Mouse (Mus musculus) heart, postnatal 14 days (tissue): ENCODE data around the gene Usp29. TPM values are rescaled to one million over a fixed set of nuclear protein-coding genes. Genes with fewer than 3 reads are reported as not detected.

Experiments
- DNase-seq, 2 experiments: peaks; one replicate each; pipeline ENCODE4 v3.0.0; 2021 to 2022
- intact Hi-C: fragments of 180-260 bp; cut with DNase I; formaldehyde crosslinking; loops from one replicate; pipeline ENCODE4 v1.15.1; 2025
- total RNA-seq, 2 experiments: library from RNA; stranded (reverse); gene quantifications; 2 replicates each; pipeline ENCODE4 v1.2.3; 2021

The Usp29 gene
- total RNA-seq, 2 experiments from 2014 or later, result 0.22 to 0.57 TPM

DNA sequence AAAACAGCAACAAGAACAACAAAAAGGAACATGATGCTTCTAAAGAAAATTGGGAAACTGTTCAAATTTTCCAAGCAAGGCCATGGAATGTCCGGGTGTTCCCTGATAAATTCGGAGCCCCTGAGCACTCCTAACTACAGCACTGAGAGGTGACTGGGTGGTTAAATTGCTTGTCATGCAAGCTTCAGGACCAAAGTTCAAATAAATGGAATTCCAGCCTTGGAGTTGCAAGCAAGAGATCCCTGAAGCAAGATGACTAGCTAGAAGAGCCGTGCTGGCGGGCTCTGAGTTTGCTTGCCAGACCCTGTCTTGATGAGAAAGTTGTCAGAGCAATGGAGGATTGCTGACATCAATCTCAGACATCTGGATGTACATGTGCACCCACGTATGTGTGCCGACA, 71.3 kb downstream of the Usp29 start:
- intact Hi-C loops, result loop anchor here (10.0 kb wide), 1 partner anchor 113 kb away; no protein-coding TSS in a partner anchor
- DNase-seq, result no peak

DNA sequence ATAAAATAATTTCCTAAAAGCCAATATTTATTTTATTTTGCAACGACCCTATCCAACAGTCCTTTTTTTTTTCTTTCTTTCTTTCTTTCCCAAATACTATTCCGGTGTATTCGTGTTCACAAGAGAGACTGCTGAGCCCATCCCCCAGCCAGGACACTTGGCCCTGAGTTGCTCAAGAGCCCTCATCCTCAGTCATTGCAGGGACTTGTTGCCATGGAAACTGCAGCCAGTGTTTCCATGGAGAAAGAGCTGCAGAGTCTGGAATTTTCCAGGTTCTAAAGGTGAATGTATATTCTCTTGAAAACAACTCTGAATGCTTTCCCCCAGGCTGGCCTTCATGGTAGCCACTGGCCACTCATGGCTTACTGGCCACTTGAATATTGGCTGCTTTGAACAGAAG, 80.2 kb downstream of the Usp29 start:
- intact Hi-C loops, result no loop called here
- no peak for DNase-seq

DNA sequence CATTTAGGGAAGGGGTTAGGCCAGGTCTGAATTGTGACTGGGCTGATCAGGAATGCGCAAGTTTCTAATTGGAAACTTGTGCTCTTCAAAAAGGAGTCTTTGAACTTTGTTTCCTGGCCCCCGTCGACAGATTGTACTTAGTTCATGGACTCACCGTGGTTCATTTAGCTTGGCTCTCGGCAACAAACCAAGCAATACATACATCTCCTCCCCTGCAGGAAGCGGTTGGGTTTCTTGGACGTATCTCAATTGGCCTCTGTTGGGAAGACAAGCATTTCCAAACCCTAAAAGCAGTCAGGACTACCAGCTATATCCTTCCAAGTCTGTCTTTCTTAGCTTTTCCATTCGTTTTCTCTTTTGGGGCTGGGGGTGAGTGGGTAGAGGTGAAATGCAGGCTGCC, 84.6 kb downstream of the Usp29 start:
- intact Hi-C loops, result no loop called here
- no peak for DNase-seq

DNA sequence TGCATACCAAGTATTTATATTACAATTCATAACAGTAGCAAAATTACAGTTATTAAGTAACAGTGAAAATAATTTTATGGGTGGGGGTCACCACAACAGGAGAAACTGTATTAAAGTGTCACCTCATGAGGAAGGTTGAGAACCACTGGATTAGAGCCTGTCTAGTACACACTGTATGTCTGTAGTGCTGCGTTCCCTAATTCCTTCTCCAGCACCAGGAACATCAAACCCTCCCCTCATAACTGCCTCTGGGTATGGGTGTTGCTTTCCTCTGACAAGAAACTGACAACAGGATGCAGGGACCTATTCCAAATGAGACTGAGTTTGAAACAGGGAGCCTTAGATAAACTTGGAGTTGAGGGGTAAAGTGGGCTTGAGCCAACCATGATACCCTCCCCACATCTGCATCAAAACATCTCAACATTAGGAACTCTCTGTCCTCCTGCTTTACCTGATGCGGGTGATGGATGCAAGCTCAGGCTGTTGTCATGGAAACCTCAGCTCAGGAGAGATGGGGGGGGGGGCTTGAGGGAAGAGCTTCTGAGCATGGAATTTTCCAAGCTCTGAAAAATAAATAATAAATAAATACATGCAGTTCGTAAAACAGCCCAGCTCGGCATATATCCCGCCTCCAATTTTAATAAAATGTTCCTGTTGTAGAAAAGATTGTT, 86.5 kb downstream of the Usp29 start:
- no peak for DNase-seq
- intact Hi-C loops, result no loop called here

DNA sequence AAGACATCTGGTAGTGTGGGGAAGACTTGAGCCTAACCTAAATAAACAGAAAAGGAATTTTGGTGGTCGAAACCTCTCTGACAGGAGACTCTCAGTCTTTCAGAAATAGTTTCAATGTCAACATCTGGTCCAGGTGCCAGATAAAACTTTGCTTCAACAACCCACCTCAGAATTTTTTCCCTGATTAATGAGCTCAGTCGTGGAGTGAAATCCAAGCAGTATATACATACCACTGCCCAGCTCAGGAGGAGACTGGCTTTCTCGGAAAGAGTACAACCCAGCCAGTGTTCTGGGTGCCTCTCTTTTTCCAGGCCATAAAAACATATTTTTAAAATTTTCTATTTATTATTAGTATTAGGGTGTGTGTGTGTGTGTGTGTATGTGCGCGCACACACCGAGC, 89.9 kb downstream of the Usp29 start:
- DNase-seq, result no peak
- intact Hi-C loops, result no loop called here

DNA sequence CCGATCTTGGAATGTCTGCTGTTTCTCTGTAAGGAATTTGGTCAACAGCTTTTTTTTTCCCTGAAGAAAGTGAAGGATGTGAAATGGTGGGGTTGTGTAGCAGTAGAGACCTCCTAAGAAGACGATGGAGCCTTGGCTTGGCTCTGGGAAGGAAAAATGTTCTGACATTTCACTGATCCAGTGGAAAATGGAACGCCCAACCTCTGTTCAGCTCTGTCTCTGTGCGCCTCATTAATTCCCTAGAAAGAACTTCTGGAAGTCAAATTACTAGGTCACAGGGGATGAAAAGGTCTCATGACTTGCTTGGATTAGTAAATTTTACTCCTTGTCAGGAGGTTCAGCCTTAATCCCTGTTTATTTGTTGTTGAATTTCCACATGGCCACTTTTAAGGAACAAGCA, 92.3 kb downstream of the Usp29 start:
- intact Hi-C loops, result no loop called here
- DNase-seq, result peak in 1 of 2 experiments; percentile 9

DNA sequence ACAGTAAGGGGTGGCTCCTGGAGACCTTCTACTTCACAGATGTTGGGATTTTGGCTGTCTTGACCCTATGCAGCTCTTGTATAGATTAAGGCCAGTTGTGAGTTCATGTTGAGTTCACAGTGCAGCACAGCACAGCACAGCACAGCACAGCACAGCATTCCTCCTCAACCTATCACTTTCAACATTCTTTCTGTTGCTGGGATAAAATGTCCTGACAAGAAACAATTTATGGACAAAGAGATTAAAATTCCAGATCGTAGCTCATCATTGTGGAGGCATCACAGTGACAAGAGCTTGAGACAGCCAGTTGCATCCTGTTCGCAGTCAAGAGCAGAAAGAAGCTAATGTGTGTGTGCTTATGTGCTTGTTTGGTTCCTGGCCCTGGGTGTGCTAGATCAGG, 93.3 kb downstream of the Usp29 start:
- DNase-seq, result no peak
- intact Hi-C loops, result no loop called here

DNA sequence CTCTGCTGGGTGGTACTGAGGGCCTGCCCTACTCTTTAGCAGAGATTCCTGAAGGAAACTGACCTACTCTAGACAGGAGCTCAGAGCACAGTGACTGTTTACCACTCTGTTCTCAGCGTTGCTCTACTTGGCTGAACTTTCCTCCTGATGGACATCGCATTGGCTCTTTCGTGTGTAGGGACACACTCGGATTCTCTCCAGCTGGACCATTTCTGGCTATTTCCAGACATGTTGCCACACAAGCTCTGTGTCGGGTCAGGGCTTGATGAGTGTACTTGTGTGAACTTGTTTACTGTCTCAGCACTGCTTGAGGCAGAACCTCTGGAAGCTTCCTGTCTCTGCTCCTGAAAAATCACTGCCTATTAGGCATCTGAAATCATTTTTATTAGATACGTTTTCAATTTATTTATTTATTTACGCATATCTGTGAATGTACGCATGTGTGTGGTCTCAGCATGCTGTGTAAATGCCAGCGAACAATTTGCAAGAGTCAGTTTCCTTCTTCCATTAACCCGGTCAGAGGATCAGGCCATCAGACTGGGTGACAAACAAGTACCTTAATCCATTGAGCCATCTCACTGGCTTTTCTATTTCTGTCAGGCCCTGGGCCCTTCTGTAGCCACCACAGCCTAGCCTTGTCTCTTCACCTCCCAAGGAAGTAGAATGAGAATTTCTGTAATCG, 95.7 kb downstream of the Usp29 start:
- DNase-seq, result peak; percentile 50 to 61
- intact Hi-C loops, result loop anchor here (2.0 kb wide), 1 partner anchor 15 kb away; no protein-coding TSS in a partner anchor

DNA sequence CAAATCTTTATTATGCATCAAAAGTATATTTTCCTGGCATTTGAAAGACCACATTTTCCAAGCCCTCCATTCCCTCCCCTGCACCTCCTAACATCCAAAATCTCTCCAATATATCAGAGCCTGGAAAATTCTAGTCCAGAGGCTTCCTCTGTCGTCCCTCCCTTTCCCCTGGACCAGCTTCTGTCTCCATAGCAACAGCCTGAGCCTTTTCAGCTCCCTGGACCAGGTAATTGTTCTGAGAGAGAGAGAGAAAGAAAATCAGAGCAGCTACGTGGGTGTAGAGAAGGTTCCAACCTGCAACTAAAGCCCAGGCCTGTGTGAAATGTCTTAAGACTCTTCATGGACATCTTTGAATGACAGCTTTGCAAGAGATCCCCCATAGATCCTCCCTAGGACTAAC, 98.8 kb downstream of the Usp29 start:
- intact Hi-C loops, result no loop called here
- no peak for DNase-seq

DNA sequence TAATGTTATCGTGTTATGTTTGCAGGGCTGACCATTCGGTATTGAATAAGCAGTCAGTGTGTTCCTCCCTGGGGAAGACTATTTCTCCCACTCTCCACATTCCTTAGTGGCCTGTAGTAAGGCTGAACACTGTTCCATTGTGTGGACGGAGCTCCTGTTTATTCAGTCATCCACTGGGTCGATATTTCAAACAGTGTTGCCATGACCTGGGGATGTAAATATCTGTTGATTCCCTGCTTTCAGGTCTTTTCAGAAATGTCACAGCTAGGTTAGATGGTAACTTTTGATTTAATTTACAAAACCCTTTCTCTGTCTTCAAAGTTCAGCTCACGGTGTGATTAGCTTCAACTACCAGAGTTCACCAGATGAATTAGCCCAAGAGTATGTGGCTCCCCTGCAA, 104.6 kb downstream of the Usp29 start:
- no peak for DNase-seq
- intact Hi-C loops, result no loop called here

DNA sequence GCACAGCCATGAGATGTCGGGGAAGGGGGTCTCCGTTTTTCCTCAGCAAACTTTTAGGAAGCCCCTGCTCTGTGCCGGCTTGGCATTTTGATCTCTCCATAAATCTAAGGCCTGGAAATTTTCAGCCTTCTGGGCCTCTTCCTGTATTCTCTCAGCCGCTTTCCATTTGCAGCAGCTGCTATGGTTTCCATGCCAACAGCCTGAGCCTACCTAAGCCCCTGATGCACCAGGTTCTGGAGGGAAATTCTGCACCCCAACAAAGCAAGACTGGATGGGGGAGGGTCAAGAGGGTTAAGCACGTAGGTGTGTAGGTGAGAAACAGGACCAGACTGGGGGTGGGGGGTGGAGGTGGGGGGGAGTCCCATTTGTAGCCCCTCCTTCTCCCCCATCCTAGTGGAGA, 105.0 kb downstream of the Usp29 start:
- DNase-seq, result no peak
- intact Hi-C loops, result no loop called here

DNA sequence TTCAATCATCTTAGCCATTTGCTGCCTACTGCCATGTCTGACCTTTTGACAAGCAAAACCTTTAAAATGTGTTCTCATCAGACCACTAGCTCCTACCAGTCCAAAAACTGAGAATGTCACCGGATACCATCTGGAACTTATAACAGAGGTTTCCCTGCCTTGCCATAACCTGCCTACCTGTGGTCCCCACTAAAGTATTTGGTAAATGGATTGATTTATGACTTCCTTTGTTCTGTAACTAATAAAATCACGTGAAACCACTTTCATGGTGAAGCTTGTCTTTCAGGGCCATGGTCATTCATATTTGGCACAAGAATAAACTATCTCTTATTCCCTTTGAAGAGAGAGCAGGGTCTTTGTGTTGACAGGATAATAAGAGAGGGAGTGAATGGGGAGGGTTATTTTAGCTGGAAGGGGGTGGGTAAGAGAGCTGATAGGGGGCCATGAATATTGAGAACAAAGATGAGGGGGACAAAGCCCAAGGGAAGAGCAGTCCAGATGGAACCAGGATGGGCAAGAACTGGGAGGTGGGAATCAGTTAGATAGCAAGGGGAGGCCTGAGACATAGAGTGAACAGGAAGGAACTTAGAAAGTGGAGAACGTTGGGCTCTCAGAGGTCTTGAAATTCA, 107.0 kb downstream of the Usp29 start:
- DNase-seq, result no peak
- intact Hi-C loops, result no loop called here

DNA sequence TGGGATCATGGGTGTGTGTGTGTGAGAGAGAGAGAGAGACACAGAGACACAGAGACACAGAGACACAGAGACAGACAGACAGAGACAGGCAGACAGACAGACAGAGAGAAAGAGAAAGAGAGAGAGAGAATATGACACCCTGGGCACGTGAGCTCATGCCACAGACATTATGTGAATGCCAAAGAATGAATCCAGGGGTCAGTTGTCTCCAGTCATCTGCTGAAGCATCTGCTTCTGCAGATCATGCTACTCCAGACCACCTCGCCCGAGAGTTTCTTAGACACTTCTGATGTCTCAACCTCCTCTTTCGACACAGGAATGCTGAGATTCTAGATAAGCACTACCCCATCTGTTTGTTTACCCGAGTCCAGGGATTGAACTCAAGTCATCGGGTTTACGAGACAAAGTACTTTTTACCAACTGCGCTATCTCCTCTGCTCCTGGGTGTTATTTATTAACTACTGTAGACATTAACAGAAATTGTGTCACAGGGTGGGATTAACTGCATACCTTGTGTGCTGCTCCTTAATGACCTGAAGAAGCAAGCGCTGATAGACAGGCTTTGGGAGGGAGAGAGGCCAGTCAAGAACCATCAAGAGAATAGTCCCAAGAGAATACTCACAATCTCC, 107.7 kb downstream of the Usp29 start:
- DNase-seq, result no peak
- intact Hi-C loops, result no loop called here

DNA sequence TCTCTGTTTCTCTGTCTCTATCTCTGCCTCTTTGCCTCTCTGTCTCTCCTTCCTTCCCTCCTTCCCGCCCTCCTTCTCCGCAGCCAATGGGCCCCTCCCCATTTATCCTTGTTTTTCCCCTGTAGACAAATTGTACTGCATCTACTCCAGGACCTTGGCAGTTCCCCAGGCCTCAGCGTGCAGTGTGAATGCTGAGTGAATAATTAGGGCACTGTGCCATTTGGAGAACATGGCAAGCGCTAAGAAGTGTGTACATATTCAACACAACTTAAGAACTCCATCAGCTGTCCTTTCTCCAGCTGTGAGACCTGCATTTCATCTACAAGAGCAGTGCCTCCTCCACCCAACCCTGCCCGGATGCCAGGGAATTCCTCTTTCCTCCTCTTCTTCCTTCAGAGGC, 110.5 kb downstream of the Usp29 start:
- peak; percentile 56 to 60 for DNase-seq
- intact Hi-C loops, result loop anchor here (2.0 kb wide), 1 partner anchor 14 kb away; no protein-coding TSS in a partner anchor

DNA sequence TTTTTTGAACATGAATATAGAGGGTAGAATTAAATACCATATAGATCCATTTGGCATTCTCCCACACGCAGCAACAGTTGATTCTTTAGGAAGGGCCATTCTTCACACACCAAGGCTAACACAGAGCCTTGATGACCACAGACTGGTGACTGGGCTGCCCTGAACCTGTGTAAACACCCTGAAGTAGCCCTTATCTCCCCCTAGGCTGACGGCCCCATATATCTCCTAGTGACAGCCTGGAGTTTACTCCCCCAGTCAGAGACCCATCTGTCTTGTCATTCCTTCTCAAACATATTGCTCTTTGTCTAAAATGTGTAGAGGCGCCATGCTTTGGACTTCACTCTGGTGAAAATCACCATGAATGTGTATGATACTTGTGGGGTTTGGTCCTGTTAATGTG, 119.1 kb downstream of the Usp29 start:
- intact Hi-C loops, result no loop called here

DNA sequence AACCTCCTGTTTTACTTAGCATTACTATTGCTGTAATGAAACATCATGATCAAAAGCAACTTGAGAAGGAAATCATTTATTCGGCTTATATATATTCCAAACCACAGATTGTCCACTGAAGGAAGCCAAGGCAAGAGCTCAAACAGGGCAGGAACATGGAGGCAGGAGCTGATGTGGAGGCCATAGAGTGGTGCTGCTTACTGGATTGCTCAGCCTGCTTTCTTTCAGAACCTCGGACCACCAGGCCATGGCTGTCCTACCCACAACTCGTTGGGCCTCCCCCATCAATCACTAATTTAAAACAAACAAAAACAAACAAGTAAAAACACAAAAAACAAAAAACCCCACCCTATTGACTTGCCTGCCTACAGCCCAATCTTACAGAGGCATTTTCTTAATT, 119.9 kb downstream of the Usp29 start:
- no peak for DNase-seq
- intact Hi-C loops, result no loop called here

More for the DNA sequence above, 119.1 kb downstream of the Usp29 start:
- DNase-seq, result no peak

DNA sequence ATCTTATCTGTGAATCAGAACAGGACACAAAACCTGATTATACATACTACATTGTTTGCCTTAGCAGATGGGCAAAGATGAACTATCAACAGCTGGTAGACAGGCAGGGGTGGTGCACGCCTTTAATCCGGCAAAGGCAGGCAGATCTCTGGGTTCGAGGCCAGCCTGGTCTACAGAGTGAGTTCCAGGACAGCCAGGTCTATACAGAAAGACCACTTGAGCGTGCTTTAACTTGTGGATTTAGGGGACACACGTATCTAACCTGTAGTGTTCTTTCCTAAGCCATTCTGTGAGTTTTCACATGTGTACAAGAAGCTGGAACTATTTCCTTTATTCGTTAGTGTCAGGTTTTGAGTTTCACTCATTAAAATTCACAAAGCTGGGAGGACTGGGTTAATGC, 120.9 kb downstream of the Usp29 start:
- no peak for DNase-seq
- intact Hi-C loops, result no loop called here

DNA sequence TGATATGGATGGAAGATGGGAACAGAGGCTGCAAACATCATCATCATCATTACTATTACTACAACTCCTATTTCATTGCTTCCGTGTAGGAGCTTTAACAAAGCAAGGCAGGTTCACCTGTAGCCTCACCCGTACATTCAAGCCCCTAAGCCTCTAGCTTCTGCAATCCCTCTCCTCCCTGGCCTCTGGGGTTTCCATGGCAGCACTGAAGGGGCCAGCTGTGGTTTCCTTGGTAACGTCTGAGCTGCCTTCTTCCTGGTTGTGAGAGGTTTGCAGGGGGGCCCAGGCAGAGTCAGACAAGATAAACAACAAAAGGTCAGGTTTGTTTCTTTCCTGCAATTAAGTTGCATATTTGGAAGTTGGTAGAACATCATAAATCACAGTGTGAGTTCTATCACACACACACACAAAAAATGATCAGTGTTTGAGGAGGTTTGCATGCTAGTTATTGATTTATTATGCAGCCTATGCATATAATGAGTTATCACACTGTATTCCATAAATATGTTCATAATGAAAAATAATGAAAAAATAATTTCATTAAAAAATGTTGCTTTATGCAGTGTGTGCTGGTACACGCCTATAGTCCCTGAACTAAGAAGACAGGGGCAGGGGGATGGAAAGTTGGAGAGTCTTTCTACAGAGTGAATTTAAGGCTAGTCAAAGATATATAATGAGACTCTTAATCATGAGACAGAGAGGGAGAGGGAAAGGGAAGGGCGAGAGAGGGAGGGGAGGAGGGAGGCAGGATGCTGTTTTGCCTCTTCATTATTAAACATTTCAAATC, 121.5 kb downstream of the Usp29 start:
- no peak for DNase-seq
- intact Hi-C loops, result no loop called here

DNA sequence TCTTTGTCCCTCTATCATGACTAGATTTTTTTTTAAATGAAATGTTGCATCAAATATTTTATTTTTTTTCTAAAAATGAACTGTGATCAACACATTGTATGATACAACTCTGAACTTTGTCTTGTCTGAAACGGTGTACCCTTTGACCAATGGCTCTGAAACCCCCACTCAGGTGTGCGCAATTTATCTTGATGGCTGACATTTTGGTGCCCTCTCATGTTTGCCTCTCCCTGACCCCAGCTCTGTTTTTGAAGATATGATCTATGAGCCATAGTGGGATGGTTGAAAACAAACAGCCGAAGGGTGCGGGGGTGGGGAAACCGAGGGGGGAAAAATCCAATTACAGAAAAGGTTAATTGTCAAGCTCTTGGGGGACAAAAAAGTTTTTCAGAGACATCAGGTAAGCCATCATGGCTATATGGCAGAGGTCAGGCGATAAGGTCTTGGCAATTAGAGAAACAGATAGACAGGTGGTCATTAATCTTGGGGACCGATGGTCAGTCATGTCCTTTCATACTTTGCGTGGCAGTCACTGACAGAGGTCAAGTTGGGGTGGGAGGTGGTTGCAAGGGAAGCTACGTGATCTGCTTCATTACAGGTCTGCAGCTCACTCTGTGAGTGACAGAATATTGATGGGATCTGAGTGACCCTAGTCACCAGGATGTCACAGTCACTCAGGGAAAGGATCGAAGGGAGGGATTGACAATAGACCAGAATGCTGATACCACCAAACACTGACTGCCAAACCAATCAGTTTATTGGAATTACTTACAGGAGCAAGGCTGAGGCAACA, 125.4 kb downstream of the Usp29 start:
- intact Hi-C loops, result no loop called here
- no peak for DNase-seq
